In genomic region chr5:43293136-43293535, GRCm38 (mm10) we compare ENCODE assay signal across 27 mouse cellular contexts.
A peak's percentile ranks its signal among the peaks of the same experiment; 100 is the strongest.
DNase-seq lines count a peak whose midpoint lies in the region; ATAC-seq lines count a peak whose summit lies in the region.
"Had no signal": no experiment of that assay in that cellular context is flagged by ENCODE, and none has a peak within 500 bp of the region (broad histone marks: within the 10 kb centered on the region; RNA-seq: fewer than 3 reads in every experiment).

No protein-coding gene starts in this region.

- no peak overlapping the region for H3K27ac ChIP-seq in hindbrain, embryonic 13.5 days
- no peak overlapping the region for H3K27ac ChIP-seq in midbrain, embryonic 11.5 days (ENCODE audit: low read depth, low read length)
- H3K27ac ChIP-seq: forebrain, embryonic 10.5 days; forebrain, embryonic 13.5 days; heart, embryonic 15.5 days had no signal

- H3K9me3 ChIP-seq in hindbrain, embryonic 13.5 days, result no peaks in the 10 kb centered on the region
- H3K9me3 ChIP-seq in midbrain, embryonic 11.5 days (ENCODE audit: control insufficient read depth, low read length), result no peaks in the 10 kb centered on the region
- H3K9me3 ChIP-seq: forebrain, embryonic 10.5 days; forebrain, embryonic 13.5 days; G1E; heart, embryonic 12.5 days; heart, embryonic 15.5 days had no signal

- peak; percentile 34; the same call in 1 of the 2 replicates for ATAC-seq in common myeloid progenitor, adult 5-6 weeks (replicated peaks; ENCODE audit: low read depth, poor library complexity, severe bottlenecking)
- peak; percentile 53 for ATAC-seq in megakaryocyte, adult 5-6 weeks (ENCODE audit: poor library complexity, severe bottlenecking)
- ATAC-seq in hindbrain, embryonic 13.5 days (ENCODE audit: low FRiP score), result no peak
- ATAC-seq in midbrain, embryonic 11.5 days (ENCODE audit: low FRiP score), result no peak
- ATAC-seq: activated CD4-positive, CD25-positive, alpha-beta regulatory T cell, adult 4 months; forebrain, embryonic 13.5 days; forebrain, embryonic 16.5 days; hindbrain, embryonic 16.5 days had no signal

- no peaks in the 10 kb centered on the region for H3K36me3 ChIP-seq in splenic B cell, adult 2 months (ENCODE audit: control insufficient read depth, insufficient read depth, low read length, poor library complexity, severe bottlenecking)
- H3K36me3 ChIP-seq in hindbrain, embryonic 13.5 days, result peaks cover 16% of the 10 kb centered on the region
- H3K36me3 ChIP-seq in midbrain, embryonic 11.5 days (ENCODE audit: control insufficient read depth, insufficient read depth, low read length), result no peaks in the 10 kb centered on the region
- H3K36me3 ChIP-seq: forebrain, embryonic 10.5 days had no signal

- DNase-seq in A20 (ENCODE audit: low read depth, low spot score), result peak; percentile 46
- peak; percentile 11 for DNase-seq in splenic B cell, adult 2 months (ENCODE audit: low read depth, low spot score)
- no peak for DNase-seq in midbrain, embryonic 11.5 days (ENCODE audit: low spot score, missing footprints)
- DNase-seq in thymus, postnatal 36 days, result no peak
- DNase-seq: adrenal gland, adult 8-10 months; adrenal gland, postnatal 25 days; B cell, adult 2 months; cerebellum, adult 11-12 months; cerebellum, adult 8-10 months; cerebellum, postnatal 10 days; cerebellum, postnatal 36 days; gastrocnemius, postnatal 14 days; heart, adult 18-20 months; heart, postnatal 10 days; heart, postnatal 36 days had no signal

- H3K27me3 ChIP-seq in splenic B cell, adult 2 months (ENCODE audit: control insufficient read depth, insufficient read depth, low read length, poor library complexity, severe bottlenecking), result no peaks in the 10 kb centered on the region
- H3K27me3 ChIP-seq in hindbrain, embryonic 13.5 days, result no peaks in the 10 kb centered on the region
- no peaks in the 10 kb centered on the region for H3K27me3 ChIP-seq in midbrain, embryonic 11.5 days (ENCODE audit: control insufficient read depth, insufficient read depth, low read length)
- H3K27me3 ChIP-seq: CH12.LX; forebrain, embryonic 13.5 days; heart, embryonic 12.5 days; heart, embryonic 15.5 days had no signal

- no peak overlapping the region for H3K9ac ChIP-seq in hindbrain, embryonic 13.5 days
- H3K9ac ChIP-seq in midbrain, embryonic 11.5 days (ENCODE audit: low read length), result no peak overlapping the region
- H3K9ac ChIP-seq: forebrain, embryonic 13.5 days; heart, embryonic 12.5 days; heart, embryonic 15.5 days had no signal

- no peak overlapping the region for H3K4me2 ChIP-seq in hindbrain, embryonic 13.5 days
- H3K4me2 ChIP-seq in midbrain, embryonic 11.5 days, result no peak overlapping the region
- H3K4me2 ChIP-seq: forebrain, embryonic 13.5 days; heart, embryonic 12.5 days; heart, embryonic 15.5 days had no signal

- H3K4me1 ChIP-seq in hindbrain, embryonic 13.5 days (replicated peaks), result no peaks in the 10 kb centered on the region
- no peaks in the 10 kb centered on the region for H3K4me1 ChIP-seq in midbrain, embryonic 11.5 days (ENCODE audit: control insufficient read depth, insufficient read depth, low read length)
- H3K4me1 ChIP-seq: forebrain, embryonic 10.5 days; forebrain, embryonic 13.5 days had no signal

- no peak overlapping the region for H3K4me3 ChIP-seq in hindbrain, embryonic 13.5 days
- no peak overlapping the region for H3K4me3 ChIP-seq in midbrain, embryonic 11.5 days (ENCODE audit: low read depth, low read length)
- H3K4me3 ChIP-seq: forebrain, embryonic 10.5 days; forebrain, embryonic 13.5 days; heart, embryonic 12.5 days; heart, embryonic 15.5 days had no signal

- 92% methylated on average over 4 of the region's 4 CpGs for WGBS in hindbrain, embryonic 13.5 days
- 91% methylated on average over 4 of the region's 4 CpGs for WGBS in midbrain, embryonic 11.5 days

Comparison
In these comparisons a context has a peak if more than half of its experiments do, and no peak if none do; other contexts are left out.
1. DNase-seq: peak in A20 (single experiment) and splenic B cell, adult 2 months (single experiment); none in midbrain, embryonic 11.5 days (single experiment) and thymus, postnatal 36 days (0 of 2).
2. ATAC-seq: peak in common myeloid progenitor, adult 5-6 weeks (single experiment) and megakaryocyte, adult 5-6 weeks (single experiment); none in hindbrain, embryonic 13.5 days (single experiment) and midbrain, embryonic 11.5 days (single experiment).